Mouse (Mus musculus) lung, postnatal 10 days (tissue): ENCODE measurements around the gene Wipi2.

ENCODE experiments used
- DNase-seq: peaks from one replicate; pipeline ENCODE4 v3.0.0; 2021

Gene Wipi2

GRCm38 (mm10) chr5:142693738-142694430, 66.4 kb downstream of the Wipi2 start:
- DNase-seq, result no peak

- DNase-seq, result peak; percentile 61
Observed at GRCm38 (mm10) chr5:142694627-142695340, 67.3 kb downstream of the Wipi2 start.

GRCm38 (mm10) chr5:142696258-142696657, 68.8 kb downstream of the Wipi2 start:
- no peak for DNase-seq

- no peak for DNase-seq
Observed at GRCm38 (mm10) chr5:142696865-142697264, 69.4 kb downstream of the Wipi2 start.

- DNase-seq, result no peak
Observed at GRCm38 (mm10) chr5:142697742-142698141, 70.2 kb downstream of the Wipi2 start.

- DNase-seq, result peak; percentile 64
Observed at GRCm38 (mm10) chr5:142700842-142701589, 73.5 kb downstream of the Wipi2 start.

GRCm38 (mm10) chr5:142701651-142702510, 74.4 kb downstream of the Wipi2 start:
- peak; percentile 40 for DNase-seq

GRCm38 (mm10) chr5:142702511-142703138, 75.1 kb downstream of the Wipi2 start:
- DNase-seq, result peak; percentile 34

- DNase-seq, result no peak
Observed at GRCm38 (mm10) chr5:142703569-142703968, 76.1 kb downstream of the Wipi2 start.

- no peak for DNase-seq
Observed at GRCm38 (mm10) chr5:142707709-142708108, 80.2 kb downstream of the Wipi2 start.

- DNase-seq, result no peak
Observed at GRCm38 (mm10) chr5:142709436-142709835, 81.9 kb downstream of the Wipi2 start.

GRCm38 (mm10) chr5:142712373-142712772, 84.9 kb downstream of the Wipi2 start:
- no peak for DNase-seq

GRCm38 (mm10) chr5:142713966-142714365, 86.5 kb downstream of the Wipi2 start:
- no peak for DNase-seq

- no peak for DNase-seq
Observed at GRCm38 (mm10) chr5:142715059-142715458, 87.6 kb downstream of the Wipi2 start.

- DNase-seq, result no peak
Observed at GRCm38 (mm10) chr5:142716056-142716455, 88.6 kb downstream of the Wipi2 start.

GRCm38 (mm10) chr5:142718037-142718436, 90.5 kb downstream of the Wipi2 start:
- DNase-seq, result peak; percentile 82

- DNase-seq, result no peak
Observed at GRCm38 (mm10) chr5:142718486-142718885, 91.0 kb downstream of the Wipi2 start.

GRCm38 (mm10) chr5:142719897-142720296, 92.4 kb downstream of the Wipi2 start:
- DNase-seq, result no peak
